Mouse (Mus musculus) G1E (cell line): ENCODE measurements at regions not wholly inside any gene's neighbourhood (a gene's known extent, or its start where the extent isn't known, plus 50 kb on each side); places are given as distances from the start of the nearest gene placed in this dataset.

Experiments
- ATAC-seq: 2 replicates; pipeline ENCODE4 v1.8.0; 2016; ENCODE audit warnings: mild to moderate bottlenecking; ENCODE audit not compliant: insufficient number of reproducible peaks, poor library complexity, low FRiP score, severe bottlenecking; ENCODE audit errors: extremely low read depth
- DNase-seq: peaks from one replicate; pipeline ENCODE4 v3.0.0; 2012; ENCODE audit warnings: low spot score
- H3K27me3 ChIP-seq: 2 replicates; pipeline ENCODE4 v1.6.1; 2012; ENCODE audit warnings: mild to moderate bottlenecking, low read length, inconsistent platforms; ENCODE audit not compliant: insufficient read depth
- H3K36me3 ChIP-seq: replicated peaks from 2 replicates; pipeline ENCODE3; 2012; ENCODE audit warnings: mild to moderate bottlenecking, inconsistent platforms
- H3K4me1 ChIP-seq: 2 replicates; pipeline ENCODE4 v1.6.1; 2012; ENCODE audit warnings: low read depth, low read length, inconsistent platforms, mixed read lengths; ENCODE audit not compliant: insufficient read depth
- H3K4me3 ChIP-seq: 2 replicates; pipeline ENCODE4 v1.5.1; 2012; ENCODE audit warnings: low read depth, mild to moderate bottlenecking, inconsistent platforms, low read length, moderate library complexity, mixed read lengths
- H3K9me3 ChIP-seq: replicated peaks from 2 replicates; pipeline ENCODE4 v1.6.1; 2012; ENCODE audit warnings: inconsistent platforms
- CTCF ChIP-seq: IDR thresholded peaks from 2 replicates; pipeline ENCODE4 v1.5.1; 2012; ENCODE audit warnings: low read depth, low read length, inconsistent platforms, mixed read lengths
- GATA1 ChIP-seq: IDR thresholded peaks from 2 replicates; pipeline ENCODE4 v1.6.1; 2012; ENCODE audit warnings: borderline replicate concordance, low read length, inconsistent platforms, mixed read lengths
- GATA2 ChIP-seq: IDR thresholded peaks from 2 replicates; pipeline ENCODE4 v1.6.1; 2012; ENCODE audit warnings: low read depth, low read length, inconsistent platforms, borderline replicate concordance
- POLR2AphosphoS5 ChIP-seq: IDR thresholded peaks from 2 replicates; pipeline ENCODE4 v1.6.1; 2012; ENCODE audit warnings: low read depth, low read length, inconsistent platforms; ENCODE audit not compliant: insufficient replicate concordance
- TAL1 ChIP-seq: conservative IDR thresholded peaks from 2 replicates; pipeline ENCODE4 v1.6.1; 2012; ENCODE audit warnings: low read depth, low read length, inconsistent platforms, mixed read lengths

DNA sequence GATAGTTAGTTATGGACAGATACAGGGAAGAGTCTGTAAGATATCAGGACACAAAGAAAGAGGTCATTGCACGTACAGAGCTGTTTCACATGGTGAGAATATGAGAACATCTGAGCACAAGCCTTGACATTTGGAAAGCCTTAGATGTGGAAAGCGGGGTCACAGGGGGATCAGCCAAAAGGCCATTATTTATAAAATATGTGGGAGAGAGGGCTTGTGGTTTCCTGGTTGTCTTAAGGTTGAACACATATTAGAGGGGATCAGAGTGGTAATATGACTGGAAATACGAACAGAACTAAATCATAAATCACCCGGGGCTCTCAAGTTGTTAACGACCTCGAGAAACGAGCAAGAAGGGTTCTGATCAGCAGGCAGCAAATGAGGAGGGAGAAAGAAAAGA lies 68.2 kb downstream of the Ankrd7 start:
- Histone ChIP-seq H3K4me3 (no peak overlapping the region), H3K9me3 (no peaks in the 10 kb centered on the region), H3K36me3 (no peaks in the 10 kb centered on the region), H3K27me3 (no peaks in the 10 kb centered on the region), H3K4me1 (no peaks in the 10 kb centered on the region)
- DNase-seq = no peak
- TF ChIP-seq TAL1 (no peak), CTCF (no peak), GATA1 (no peak), POLR2AphosphoS5 (no peak), GATA2 (no peak)
- no peak for ATAC-seq

DNA sequence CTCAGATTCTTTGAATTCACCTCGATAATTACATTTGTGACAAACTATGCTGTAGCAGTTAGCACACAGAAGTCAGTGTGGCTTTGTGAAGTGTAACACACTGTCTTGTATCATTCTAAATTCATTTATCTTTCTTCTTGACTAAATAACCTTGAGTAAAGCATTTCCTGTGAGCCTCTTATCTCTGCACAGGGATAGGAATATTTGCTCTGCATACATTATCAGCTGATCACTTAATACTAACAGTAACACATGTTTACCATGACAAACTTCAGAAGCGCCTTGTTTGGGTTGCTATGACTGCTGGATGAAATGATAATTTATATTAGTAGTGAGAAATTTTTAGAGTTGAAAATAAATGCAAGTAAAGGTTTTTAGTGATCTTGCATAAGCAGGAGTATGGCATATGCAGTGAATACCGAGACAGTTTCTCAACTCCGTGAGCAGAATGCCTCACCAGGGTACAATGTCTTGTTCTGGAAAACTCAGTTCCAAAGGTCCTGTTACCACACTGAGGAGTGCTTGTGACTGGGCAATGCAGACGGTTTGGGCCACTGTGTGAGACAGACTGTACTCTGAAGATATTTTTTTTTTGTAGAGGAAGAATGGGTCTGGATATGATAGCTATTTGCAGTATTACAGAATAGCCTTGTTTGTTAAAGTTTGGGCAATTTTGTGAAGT lies 80.0 kb downstream of the Ankrd7 start:
- DNase-seq = no peak
- Histone ChIP-seq H3K9me3 (no peaks in the 10 kb centered on the region), H3K4me1 (no peaks in the 10 kb centered on the region), H3K4me3 (no peak overlapping the region), H3K27me3 (no peaks in the 10 kb centered on the region), H3K36me3 (no peaks in the 10 kb centered on the region)
- peak; percentile 96 for ATAC-seq
- TF ChIP-seq GATA1 (no peak), POLR2AphosphoS5 (no peak), GATA2 (no peak), CTCF (no peak), TAL1 (no peak)
